Mouse (Mus musculus): Measurements from ENCODE around the gene Anapc15. TPM values are rescaled to one million over a fixed set of nuclear protein-coding genes. Genes with fewer than 3 reads are reported as not detected.

The Anapc15 gene
- 10 to 100 TPM; 16.6 to 22.3 TPM for total RNA-seq (2021)
- long read RNA-seq, experiment 1, transcript Anapc15-210 (6 exons, 3,103 nt) = major isoform, 6 of 13 reads
- long read RNA-seq, experiment 1, partial matches to known transcripts = 0 of 13 reads
- long read RNA-seq, experiment 1, other reads (novel, unspliced or antisense) = 5 of 13 reads
- long read RNA-seq, experiment 2, transcript Anapc15-210 (6 exons, 3,103 nt) = major isoform, 5 of 14 reads
- long read RNA-seq, experiment 2, partial matches to known transcripts = 2 of 14 reads
- long read RNA-seq, experiment 2, other reads (novel, unspliced or antisense) = 5 of 14 reads

DNA sequence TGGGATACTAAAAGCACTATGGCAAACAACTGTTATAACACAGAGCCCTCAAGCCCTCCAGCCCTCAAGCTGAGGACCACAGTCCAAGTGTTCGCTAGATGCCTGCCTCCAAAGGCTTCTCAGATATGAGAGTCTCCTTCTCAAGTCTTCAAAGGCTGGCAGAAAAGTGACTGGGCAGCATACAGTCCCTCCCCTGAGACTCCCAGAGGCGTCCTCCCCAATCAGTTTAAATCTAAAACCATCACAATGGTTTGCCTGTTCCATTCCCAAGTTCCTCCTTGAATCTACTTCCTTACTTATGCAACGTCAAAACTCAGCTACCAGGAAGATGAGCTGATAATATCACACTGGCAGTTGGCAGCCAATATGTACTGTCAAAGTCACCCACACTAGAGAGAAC is at the start of gene Anapc15:
Anapc15 (plus strand) TSS at position 301 of the 400 bp plus-strand sequence.
- intact Hi-C loops (cut with DNase I) = no loop called here
- no peak for DNase-seq

DNA sequence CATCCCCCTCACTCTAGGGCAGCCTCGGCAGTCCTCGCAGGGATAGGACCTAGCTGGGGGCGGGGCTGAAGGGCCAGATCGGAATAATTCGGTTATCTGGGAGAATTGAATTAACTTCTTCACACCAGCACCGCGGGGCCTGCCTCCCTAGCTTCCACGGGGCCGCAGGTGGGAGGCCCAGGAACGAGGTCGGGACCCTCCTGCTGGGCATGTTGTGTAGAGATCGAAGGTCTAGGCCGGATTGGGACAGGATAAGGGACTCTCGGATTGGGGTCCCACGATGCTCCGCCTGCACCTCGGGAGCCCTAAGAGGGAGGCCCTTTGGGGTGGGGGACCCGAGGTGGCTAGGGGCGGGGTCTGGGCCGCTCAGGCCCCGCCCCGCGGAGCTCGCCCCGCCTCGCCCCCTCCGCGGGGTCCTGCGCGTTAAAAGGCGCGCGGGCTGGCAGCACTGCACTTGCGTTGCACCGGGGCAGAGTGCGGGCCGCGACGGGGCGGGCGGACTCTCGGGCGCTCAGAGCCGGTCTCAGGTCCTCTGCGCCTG is 45.6 kb upstream of the Anapc15 start, which contains the start of gene Phox2a:
Phox2a (plus strand) TSS at position 453 of the 541 bp plus-strand sequence.
- no peak for DNase-seq
- intact Hi-C loops (cut with DNase I) = no loop called here

DNA sequence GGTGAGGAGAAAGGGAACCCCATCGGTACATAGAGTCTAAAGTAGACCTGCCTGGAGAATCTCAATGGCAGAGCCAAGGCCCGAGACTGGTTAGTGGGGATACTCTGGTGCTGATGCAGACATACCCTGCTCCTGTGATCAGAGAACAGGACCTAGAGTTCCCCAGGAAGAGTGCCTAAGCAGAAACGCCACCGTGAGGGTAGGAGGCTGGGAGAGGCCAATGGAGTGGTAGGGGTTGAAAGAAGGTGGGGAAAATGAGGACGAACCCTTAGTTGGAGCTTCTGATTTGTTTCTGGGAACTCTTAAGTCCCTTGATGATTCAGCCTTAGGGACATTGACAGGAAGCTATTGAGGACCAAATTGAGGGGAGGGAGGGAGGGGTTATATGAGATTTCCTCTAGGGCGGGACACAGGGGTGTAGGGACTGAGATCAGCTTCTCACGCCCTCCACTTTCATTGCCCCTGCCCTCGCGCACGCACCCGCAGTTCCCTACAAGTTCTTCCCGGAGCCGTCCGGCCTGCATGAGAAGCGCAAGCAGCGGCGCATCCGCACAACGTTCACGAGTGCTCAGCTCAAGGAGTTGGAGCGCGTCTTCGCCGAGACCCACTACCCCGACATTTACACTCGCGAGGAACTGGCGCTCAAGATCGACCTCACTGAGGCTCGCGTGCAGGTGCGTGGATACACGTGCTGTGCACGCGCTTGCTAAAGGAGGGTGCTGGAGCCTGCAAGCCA is 43.1 kb upstream of the Anapc15 start:
- intact Hi-C loops (cut with DNase I) = loop anchor here (2.0 to 5.0 kb wide), 2 partner anchors 40 to 143 kb away; no protein-coding TSS in a partner anchor
- DNase-seq = peak in 1 of 2 experiments; percentile 16

DNA sequence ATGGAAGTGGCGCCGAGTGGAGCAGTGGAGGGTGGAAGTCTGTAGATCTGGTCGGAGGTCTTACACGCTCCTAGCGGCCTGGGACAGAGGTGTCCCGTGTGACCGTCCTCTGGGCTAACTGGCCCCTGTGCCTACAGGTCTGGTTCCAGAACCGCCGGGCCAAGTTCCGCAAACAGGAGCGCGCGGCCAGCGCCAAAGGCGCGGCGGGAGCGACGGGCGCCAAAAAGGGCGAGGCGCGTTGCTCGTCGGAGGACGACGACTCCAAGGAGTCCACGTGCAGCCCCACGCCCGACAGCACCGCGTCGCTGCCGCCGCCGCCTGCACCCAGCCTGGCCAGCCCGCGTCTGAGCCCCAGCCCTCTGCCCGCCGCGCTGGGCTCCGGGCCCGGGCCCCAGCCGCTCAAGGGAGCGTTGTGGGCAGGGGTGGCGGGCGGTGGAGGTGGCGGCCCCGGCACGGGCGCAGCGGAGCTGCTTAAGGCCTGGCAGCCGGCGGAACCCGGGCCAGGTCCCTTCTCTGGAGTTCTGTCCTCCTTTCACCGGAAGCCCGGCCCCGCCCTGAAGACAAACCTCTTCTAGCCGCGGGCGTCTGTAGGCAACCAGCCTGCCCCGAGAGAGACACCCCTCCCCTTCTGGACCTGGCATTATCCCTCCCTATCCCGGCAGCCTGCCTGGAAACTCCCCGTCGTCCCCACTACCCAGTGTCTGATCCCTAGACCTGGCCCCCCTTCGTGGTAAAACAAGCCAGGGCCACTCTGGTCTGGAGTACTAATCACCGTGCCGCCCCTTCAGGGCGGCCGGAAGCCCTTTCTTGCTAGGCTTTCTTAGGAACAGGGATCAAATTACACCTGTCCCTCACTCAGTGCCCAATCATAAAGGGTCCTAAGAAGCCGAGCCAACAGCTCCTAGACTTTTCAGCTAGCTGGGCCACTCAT is 41.7 kb upstream of the Anapc15 start:
- DNase-seq = peak in 1 of 2 experiments; percentile 44
- intact Hi-C loops (cut with DNase I) = loop anchor here (2.0 to 5.0 kb wide), 2 partner anchors 41 to 145 kb away; no protein-coding TSS in a partner anchor

DNA sequence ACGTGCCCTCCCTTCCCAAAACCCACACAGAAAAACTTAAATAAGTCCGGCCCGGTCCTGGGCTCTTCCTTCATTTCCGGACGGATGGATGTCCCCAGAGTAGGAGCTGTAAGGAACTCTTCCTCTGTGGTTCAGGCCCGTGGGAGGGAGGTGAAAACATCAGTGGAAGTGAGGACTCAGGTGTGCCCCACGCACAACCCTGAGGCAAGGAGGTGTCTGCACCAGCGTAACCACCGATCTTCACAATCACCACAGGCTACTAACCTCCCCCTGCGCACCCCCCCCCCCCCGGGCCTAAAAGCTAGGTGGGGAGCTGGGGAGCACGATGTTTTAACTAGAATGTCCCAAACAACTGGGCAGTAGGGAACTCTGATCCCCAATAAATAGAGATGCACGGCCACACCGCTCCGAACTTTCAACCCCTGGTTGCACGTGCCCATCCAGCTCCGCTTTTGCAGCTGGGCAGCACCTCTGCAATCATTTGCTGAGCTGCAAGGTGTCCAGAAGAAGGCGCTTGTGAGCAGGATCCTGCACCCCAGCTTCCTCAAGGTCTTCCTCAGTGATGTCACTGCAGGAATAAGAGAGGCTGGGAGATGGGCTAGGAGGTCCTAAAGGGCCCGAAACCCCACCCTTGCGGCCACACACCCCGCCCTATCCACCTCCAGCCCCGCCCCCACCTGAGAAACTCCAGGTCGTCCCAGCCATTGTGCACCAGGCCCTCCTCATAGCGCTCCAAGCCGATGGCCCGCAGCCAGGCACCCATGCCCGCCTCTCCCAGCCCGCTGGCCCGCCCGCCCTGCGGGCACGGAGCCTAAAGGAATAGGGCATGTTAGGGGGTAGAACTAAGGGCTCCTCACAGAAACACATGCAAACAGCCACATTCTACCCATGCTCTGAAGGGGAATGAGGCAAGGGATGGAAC is 40.4 kb upstream of the Anapc15 start:
- intact Hi-C loops (cut with DNase I) = loop anchor here (5.0 kb wide), 1 partner anchor 146 kb away; no protein-coding TSS in a partner anchor
- no peak for DNase-seq

DNA sequence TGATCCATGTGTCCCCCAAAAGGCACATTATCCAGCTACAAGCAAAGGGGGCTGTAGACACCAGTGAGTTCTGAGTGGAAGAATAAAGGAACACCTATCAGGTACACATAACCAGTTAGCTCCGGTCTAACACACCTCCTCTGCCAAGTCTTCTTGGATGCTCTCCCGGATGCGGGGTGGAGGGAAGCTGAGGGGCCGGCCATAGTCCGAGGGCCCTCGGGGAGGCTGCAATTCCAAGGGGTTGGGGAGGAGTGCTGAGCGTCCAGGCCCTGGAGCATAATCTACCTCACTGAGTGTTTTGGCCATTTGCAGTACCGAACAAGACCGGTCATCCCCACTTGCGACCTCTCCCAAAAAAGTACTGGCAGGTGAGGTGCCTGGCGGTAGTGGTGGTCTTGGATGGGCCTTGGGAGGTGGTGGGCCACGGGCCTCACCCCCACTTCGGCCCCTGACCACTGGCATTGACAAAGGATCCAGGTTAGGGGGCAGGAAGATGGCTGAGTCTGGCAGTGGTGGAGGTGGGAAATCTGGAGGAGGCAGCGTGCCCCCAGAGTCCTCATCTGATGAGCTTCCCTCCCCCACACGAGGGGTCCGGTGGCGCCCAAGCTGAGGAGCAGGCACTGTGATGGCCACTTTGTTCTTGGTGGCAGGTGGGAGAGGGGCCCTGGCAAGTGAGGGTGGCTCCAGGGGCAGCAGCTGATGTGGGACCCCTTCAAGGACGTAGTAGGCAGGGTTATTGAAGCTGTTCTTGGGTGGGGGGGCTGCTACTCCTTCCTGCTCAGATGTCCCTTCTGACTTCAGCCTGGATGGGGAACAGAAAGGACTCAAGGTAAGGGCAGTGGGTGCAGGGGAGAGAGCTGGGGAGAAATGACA is 39.5 kb upstream of the Anapc15 start:
- no peak for DNase-seq
- intact Hi-C loops (cut with DNase I) = loop anchor here (5.0 kb wide), 1 partner anchor 147 kb away; no protein-coding TSS in a partner anchor

DNA sequence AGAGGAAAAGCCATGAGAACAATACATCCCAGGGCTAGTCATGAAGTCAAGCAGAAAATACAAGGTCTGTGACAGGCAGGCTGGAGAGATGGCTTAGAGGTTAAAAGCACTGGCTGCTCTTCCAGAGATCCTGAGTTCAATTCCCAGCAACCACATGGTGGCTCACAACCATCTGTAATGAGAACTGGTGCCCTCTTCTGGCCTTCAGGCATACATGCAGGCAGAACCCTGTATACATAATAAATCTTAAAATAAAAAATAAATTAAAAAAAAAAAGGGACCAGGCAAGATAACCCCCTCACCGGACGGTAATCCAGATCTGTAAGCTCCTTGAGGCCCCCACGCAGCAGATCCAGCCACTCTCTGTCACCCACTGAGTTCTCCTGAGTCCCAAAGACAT is 33.1 kb upstream of the Anapc15 start:
- intact Hi-C loops (cut with DNase I) = no loop called here

DNA sequence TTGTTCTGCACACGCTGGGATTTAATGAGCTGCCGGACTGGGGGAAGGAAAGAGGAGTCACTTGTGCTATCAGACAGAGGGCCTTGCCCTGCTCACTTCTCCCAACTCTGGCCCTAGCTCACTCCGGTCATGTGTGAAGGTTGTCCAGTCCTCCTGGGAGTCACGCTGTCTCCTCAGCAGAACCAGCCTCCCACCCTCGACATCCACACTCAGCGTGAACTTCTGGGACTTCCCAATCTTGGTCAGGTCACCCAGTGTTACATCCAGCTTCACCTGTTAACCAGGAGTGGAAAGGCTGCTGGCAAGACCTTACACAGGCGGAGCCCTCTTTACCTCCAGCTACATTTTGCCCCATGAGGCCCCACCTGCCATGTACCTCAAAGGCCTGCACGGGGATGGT is 32.1 kb upstream of the Anapc15 start:
- no peak for DNase-seq
- intact Hi-C loops (cut with DNase I) = loop anchor here (1.0 kb wide), 1 partner anchor 16 kb away; no protein-coding TSS in a partner anchor

More for the DNA sequence above, 33.1 kb upstream of the Anapc15 start:
- no peak for DNase-seq

DNA sequence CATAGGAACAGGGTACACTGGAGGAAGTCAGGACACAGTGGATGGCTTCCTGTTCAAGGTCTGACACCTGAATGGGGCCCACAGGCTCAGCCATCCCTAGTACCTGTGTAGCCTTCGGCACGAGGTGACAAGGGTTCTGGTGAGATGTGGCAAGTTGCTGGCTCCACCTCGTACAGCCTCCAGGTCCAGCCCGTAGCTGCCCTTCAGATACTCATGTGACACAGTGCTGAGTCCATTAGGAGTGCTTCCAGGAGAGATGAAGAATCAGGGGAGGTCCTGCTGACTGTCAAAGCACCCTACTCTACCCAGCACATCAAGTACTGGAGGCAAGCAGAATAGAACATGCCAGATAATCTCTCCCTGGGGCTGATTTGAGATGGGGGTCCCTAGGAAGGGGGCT is 31.1 kb upstream of the Anapc15 start:
- no peak for DNase-seq
- intact Hi-C loops (cut with DNase I) = no loop called here

DNA sequence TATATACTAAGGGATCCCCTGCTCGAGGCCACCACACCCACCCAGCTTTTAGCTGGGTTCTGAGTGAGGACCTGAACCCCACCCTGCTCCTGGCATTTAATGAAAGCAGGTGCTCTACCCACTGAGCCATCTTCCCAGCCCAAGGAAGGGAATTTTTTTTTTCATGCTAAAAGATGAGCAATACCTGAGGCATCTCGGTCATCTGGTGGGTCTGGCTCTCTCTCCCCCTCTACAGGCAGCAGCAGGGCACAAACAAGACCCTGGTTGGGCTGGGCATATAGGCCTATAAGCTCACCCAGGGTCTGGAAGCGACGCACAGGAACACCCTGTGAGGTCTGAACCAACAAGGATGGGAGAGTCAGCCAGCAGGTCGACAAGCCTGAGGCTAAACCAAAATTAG is 30.2 kb upstream of the Anapc15 start:
- intact Hi-C loops (cut with DNase I) = no loop called here
- no peak for DNase-seq

DNA sequence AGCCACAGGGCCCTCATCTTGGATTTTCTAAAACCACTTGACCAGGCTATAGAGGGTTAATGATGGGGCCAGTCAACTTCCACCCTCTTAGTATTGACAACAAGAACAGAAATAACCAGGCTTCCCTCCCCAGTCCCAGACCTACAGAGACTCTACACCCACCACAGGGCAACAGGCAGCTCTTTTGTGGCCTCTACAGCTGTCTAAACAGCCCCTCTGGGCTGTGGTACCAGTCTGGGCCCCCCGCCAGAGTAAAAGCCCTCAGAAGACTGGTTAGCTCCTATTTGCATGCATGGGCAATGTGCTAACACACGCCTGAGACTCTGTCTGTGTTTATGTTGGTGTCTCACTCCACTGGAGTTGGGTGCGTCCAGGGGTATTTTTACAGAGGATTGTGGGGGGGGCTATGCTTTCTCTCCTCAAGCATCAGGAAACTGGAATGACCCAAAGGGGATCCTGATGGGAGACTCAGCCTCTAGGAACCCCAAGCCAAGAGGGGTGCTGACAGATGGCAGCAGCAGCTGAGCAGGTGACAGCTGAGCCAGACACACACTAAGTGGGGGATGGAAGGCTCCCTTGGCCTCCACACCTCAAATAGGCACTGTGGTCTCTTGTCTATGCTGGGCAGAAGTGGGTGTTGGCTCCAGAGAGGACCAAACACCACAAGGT is 29.5 kb upstream of the Anapc15 start:
- DNase-seq = no peak
- intact Hi-C loops (cut with DNase I) = no loop called here

DNA sequence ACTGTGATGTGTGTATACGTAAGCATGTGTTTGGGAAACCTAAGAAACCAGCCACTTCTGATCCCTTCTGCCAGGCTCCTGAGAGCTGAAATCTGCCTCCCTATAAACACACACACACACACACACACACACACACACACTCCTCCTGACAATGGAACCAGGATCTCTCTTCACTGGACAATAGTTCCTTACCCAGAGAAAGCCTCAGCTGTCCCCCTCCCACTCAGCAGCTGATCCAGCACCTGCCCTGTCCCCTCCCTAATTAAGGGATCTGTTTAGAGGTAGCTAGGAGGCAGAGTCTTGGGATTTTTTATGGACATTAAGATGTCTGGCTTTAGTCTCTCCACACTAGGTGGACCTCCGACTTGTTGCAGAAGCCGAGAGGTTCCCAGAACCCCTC is 28.6 kb upstream of the Anapc15 start:
- intact Hi-C loops (cut with DNase I) = loop anchor here (5.0 kb wide), 2 partner anchors 62 to 158 kb away; no protein-coding TSS in a partner anchor
- no peak for DNase-seq

DNA sequence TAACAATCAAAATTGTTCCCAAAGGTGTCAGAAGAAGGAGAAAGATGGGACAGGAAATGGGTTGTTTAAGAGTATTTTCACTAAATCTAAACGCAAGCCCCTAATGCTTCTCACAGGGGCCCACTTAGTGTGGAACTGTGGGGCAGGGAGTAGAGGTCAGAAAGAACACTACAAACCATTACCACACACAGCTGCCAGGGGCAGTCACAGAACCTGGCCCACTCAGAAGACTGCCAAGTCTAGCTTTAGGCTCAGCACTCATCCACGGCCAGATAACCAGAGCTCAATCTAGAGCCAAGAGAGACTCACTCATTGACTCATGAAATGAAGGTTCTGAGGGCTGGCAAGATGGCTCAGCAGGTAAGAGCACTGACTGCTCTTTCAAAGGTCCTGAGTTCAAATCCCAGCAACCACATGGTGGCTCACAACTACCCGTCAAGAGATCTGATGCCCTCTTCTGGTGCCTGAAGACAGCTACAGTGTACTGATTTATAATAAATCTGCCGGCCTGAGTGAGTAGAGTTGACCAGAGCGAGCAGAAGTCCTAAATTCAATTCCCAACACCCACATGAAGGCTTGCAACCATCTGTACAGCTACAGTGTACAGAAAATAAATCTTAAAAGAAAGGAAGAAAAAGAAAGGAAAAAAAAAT is 27.9 kb upstream of the Anapc15 start:
- DNase-seq = no peak
- intact Hi-C loops (cut with DNase I) = loop anchor here (5.0 kb wide), 2 partner anchors 62 to 158 kb away; no protein-coding TSS in a partner anchor

DNA sequence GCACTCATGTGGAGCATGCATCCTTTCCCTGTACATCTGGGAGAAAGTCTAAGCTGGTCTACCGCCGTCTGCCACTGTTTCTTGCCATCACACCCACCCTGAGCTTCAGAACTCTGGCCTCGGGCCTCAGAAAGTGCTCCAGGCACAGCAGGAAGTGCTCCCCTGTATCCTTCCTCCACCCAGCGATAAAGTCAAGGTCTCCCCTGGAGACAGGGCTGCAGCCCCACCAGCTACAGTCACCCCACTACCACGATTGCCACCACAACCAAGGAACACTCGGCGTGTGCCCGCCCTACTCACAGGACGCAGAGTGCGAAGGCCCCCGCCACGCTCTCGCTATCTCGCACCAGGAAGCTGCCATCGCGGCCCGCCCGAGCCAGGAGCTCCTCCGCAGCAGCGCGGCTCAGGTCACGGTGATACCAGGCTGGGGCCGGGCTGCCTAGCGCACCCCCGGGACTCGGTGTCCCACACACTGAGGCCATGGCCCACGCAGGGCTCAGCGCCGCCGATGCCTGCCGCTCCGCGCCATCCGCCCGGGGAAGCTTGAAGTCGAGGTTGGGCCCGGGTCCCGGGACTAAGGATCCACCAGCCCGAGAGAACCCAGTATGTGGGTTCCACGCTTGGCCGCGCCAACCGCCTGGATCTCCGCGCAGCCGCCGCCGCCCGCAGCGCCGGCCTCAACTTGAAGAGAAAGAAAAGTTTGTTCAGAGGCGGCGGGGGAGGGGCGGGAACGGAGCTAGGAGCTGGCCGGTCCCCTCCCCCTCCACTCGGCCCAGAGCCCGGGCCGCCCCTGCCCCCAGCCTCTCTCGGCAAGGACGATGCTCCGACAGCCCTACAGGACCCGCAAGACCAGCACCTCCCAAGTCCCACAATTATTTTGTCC is 27.0 kb upstream of the Anapc15 start:
- DNase-seq = peak; percentile 31 to 60
- intact Hi-C loops (cut with DNase I) = loop anchor here (5.0 kb wide), 2 partner anchors 61 to 159 kb away; no protein-coding TSS in a partner anchor

DNA sequence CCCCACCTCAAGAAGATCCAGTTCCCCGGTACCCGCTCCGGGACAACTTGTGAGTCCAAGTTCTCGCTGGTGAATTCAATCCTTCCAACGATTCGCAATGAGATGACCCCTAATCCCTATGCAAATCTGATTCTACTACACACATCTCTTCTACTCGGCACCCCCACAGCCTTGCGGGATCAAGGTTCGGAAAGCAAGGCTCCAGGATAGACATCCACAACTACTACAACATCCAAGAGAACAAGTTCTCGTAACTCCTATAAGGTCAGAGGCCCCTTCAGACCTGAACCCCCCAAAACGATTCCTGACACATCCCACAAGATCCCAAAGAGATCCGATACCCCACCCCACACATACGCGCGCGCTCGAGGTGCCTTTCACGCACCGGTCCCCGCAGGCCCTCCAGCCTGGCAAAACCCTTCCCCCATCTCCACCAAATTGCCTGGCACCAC is 26.3 kb upstream of the Anapc15 start:
- DNase-seq = no peak
- intact Hi-C loops (cut with DNase I) = loop anchor here (5.0 kb wide), 2 partner anchors 60 to 160 kb away; no protein-coding TSS in a partner anchor

Data from gastrocnemius, postnatal 36 days (tissue).